Mouse (Mus musculus) kidney, adult 2 months (tissue): Measurements from ENCODE around the gene Tcam1.

Source experiments
- CTCF ChIP-seq: fragments of 200-500 bp; conservative IDR thresholded peaks from 2 replicates; pipeline ENCODE4 v1.5.1; 2011; ENCODE audit warnings: low read depth, mild to moderate bottlenecking, control low read depth, low read length, moderate library complexity, mixed read lengths; ENCODE audit not compliant: insufficient read depth, insufficient read length
- POLR2A ChIP-seq: fragments of 200-500 bp; IDR thresholded peaks from one replicate; pipeline ENCODE4 v1.6.1; 2011; ENCODE audit warnings: low read depth, low read length, control low read depth

- TF ChIP-seq POLR2A = no peak
- no peak for TF ChIP-seq CTCF
These were observed 41.3 kb downstream of the Tcam1 start for GRCm38 (mm10) chr11:106317801-106318200.
